In genomic region chr15:12857840-12858516, GRCm38 (mm10) we compare ENCODE assay signal across 14 mouse cellular contexts. TPM values are rescaled to one million over a fixed set of nuclear protein-coding genes. Genes with fewer than 3 reads are reported as not detected.
DNase-seq lines count a peak whose midpoint lies in the region; ATAC-seq lines count a peak whose summit lies in the region.
"Had no signal": no experiment of that assay in that cellular context is flagged by ENCODE, and none has a peak within 500 bp of the region (broad histone marks: within the 10 kb centered on the region; RNA-seq: fewer than 3 reads in every experiment).

No protein-coding gene starts in this region.

- H3K27ac ChIP-seq in heart, embryonic 14.5 days (replicated peaks in 1 of 2; ENCODE audit: control insufficient read depth in 1 of 2, insufficient read depth in 1 of 2, low read depth in 2 of 2, low read length in 2 of 2), result peak overlapping the region; percentile 61 to 64
- peak overlapping the region; percentile 81 for H3K27ac ChIP-seq in liver, embryonic 13.5 days
- H3K27ac ChIP-seq: intestine, embryonic 15.5 days; midbrain, embryonic 12.5 days had no signal

- no peaks in the 10 kb centered on the region for H3K9me3 ChIP-seq in heart, embryonic 14.5 days (ENCODE audit: control insufficient read depth, low read length)
- no peaks in the 10 kb centered on the region for H3K9me3 ChIP-seq in liver, embryonic 13.5 days (replicated peaks)
- H3K9me3 ChIP-seq: intestine, embryonic 15.5 days; midbrain, embryonic 12.5 days had no signal

- no peak overlapping the region for H3K4me3 ChIP-seq in heart, embryonic 14.5 days (ENCODE audit: control insufficient read depth in 1 of 2, insufficient read depth in 1 of 2, low read depth in 1 of 2, low read length in 2 of 2)
- H3K4me3 ChIP-seq in liver, embryonic 13.5 days (replicated peaks), result no peak overlapping the region
- H3K4me3 ChIP-seq: intestine, embryonic 15.5 days; midbrain, embryonic 12.5 days had no signal

- no peaks in the 10 kb centered on the region for H3K27me3 ChIP-seq in heart, embryonic 14.5 days (ENCODE audit: control insufficient read depth, insufficient read depth, low read length)
- no peaks in the 10 kb centered on the region for H3K27me3 ChIP-seq in liver, embryonic 13.5 days
- H3K27me3 ChIP-seq: intestine, embryonic 15.5 days; midbrain, embryonic 12.5 days had no signal

- H3K36me3 ChIP-seq in heart, embryonic 14.5 days (ENCODE audit: control insufficient read depth, insufficient read depth, low read length), result peaks cover 84% of the 10 kb centered on the region
- H3K36me3 ChIP-seq in liver, embryonic 13.5 days, result peaks cover 87% of the 10 kb centered on the region

- DNase-seq in heart, adult 18-20 months, result no peak
- peak; percentile 51 for DNase-seq in ES-CJ7 (ENCODE audit: low read depth, low spot score)
- DNase-seq in c-Kit-positive CD71-positive TER-119-negative erythroid progenitor cells, embryonic 14.5 days (ENCODE audit: low read depth), result peak; percentile 66
- peak; percentile 50 for DNase-seq in liver, embryonic 13.5 days
- no peak for DNase-seq in B cell, adult 2 months
- no peak for DNase-seq in testis, postnatal 10 days (ENCODE audit: low spot score)
- DNase-seq: adrenal gland, postnatal 25 days; cerebellum, adult 9-10 months; gastrocnemius, postnatal 36 days had no signal

- H3K9ac ChIP-seq in heart, embryonic 14.5 days (ENCODE audit: low read length), result no peak overlapping the region; the same call in 1 of the 2 replicates
- peak overlapping the region; percentile 14; the same call in 1 of the 2 replicates for H3K9ac ChIP-seq in liver, embryonic 13.5 days
- H3K9ac ChIP-seq: intestine, embryonic 15.5 days; midbrain, embryonic 12.5 days had no signal

- H3K4me1 ChIP-seq in heart, embryonic 14.5 days (ENCODE audit: control insufficient read depth in 2 of 2, insufficient read depth in 2 of 2, low read length in 2 of 2), result peaks cover 9 to 13% of the 10 kb centered on the region in 2 experiments
- H3K4me1 ChIP-seq in liver, embryonic 13.5 days (replicated peaks), result peaks cover 37% of the 10 kb centered on the region
- H3K4me1 ChIP-seq: intestine, embryonic 15.5 days; midbrain, embryonic 12.5 days had no signal

- H3K4me2 ChIP-seq in heart, embryonic 14.5 days (ENCODE audit: low read length), result no peak overlapping the region
- peak overlapping the region; percentile 26 for H3K4me2 ChIP-seq in liver, embryonic 13.5 days
- H3K4me2 ChIP-seq: intestine, embryonic 15.5 days; midbrain, embryonic 12.5 days had no signal

- WGBS in heart, embryonic 14.5 days, result 51% methylated on average over 12 of the region's 12 CpGs
- 32% methylated on average over 12 of the region's 12 CpGs for WGBS in liver, embryonic 13.5 days (ENCODE audit: insufficient replicate concordance)

- 0 out of 2 replicates have a peak, but pooled peaks have one; percentile 55 for ATAC-seq in heart, embryonic 14.5 days (ENCODE audit: insufficient number of reproducible peaks, insufficient read depth, low FRiP score, low read depth)
- peak; percentile 92 for ATAC-seq in liver, embryonic 13.5 days (ENCODE audit: low read depth)
- no peak for ATAC-seq in inflammation-experienced regulatory T-cells, adult 6 months
- ATAC-seq: forebrain, embryonic 14.5 days; intestine, embryonic 15.5 days had no signal

RNA-seq across cellular contexts. Expression of gene Drosha, which starts 33.4 kb away (rescaled TPM):
- polyA plus RNA-seq in heart, embryonic 14.5 days (2014; fragmentation: Nextera tagmentation; extraction: Ambion mirVana), result 23.5 and 24.4 TPM in 2 replicates
- total RNA-seq in heart, adult 18-20 months (2021), result 10 to 100 TPM; 34.8 to 39.1 TPM
- 14.3 and 20.4 TPM in 2 replicates for polyA plus RNA-seq in liver, embryonic 13.5 days (2015; fragmentation: Nextera tagmentation; extraction: Ambion mirVana)
- 10 to 100 TPM; 11.7 to 18.1 (median 14.6) TPM for polyA plus RNA-seq in inflammation-experienced regulatory T-cells, adult 6 months (2017; shearing (Covaris generic))

RNA-seq across cellular contexts. Expression of gene 6030458C11Rik, which starts 33.5 kb away (rescaled TPM):
- 25.0 and 26.0 TPM in 2 replicates for polyA plus RNA-seq in heart, embryonic 14.5 days (2014; fragmentation: Nextera tagmentation; extraction: Ambion mirVana)
- total RNA-seq in heart, adult 18-20 months (2021), result 10 to 100 TPM; 13.5 to 13.9 TPM
- 32.4 and 35.8 TPM in 2 replicates for polyA plus RNA-seq in liver, embryonic 13.5 days (2015; fragmentation: Nextera tagmentation; extraction: Ambion mirVana)
- 10 to 100 TPM; 30.0 to 42.0 (median 31.1) TPM for polyA plus RNA-seq in inflammation-experienced regulatory T-cells, adult 6 months (2017; shearing (Covaris generic))

Comparison
In these comparisons a context has a peak if more than half of its experiments do, and no peak if none do; other contexts are left out.
1. DNase-seq: peak in ES-CJ7 (single experiment), c-Kit-positive CD71-positive TER-119-negative erythroid progenitor cells, embryonic 14.5 days (single experiment) and liver, embryonic 13.5 days (single experiment); none in heart, adult 18-20 months (0 of 2), B cell, adult 2 months (0 of 2) and testis, postnatal 10 days (single experiment).